In genomic region chr7:136832419-136832818, GRCm38 (mm10) we compare ENCODE assay signal across 16 mouse cellular contexts.
"Had no signal": no experiment of that assay in that cellular context is flagged by ENCODE, and none has a peak within 500 bp of the region (broad histone marks: within the 10 kb centered on the region; RNA-seq: fewer than 3 reads in every experiment).

No protein-coding gene starts in this region.

- H3K4me2 ChIP-seq: neural tube, embryonic 13.5 days; neural tube, embryonic 15.5 days; stomach, embryonic 15.5 days had no signal

- H3K36me3 ChIP-seq: neural tube, embryonic 13.5 days; neural tube, embryonic 15.5 days; stomach, embryonic 15.5 days had no signal

- DNase-seq: retina, postnatal 1 day; right cerebral cortex, adult 18-20 months; right cerebral cortex, postnatal 14 days; right cerebral cortex, postnatal 25 days; right cerebral cortex, postnatal 4 days; spleen, adult 18-20 months; thymus, adult 18-20 months; thymus, adult 2 months; thymus, postnatal 14 days; thymus, postnatal 25 days; thymus, postnatal 36 days; thymus, postnatal 4 days had no signal

- H3K4me3 ChIP-seq: neural tube, embryonic 13.5 days; neural tube, embryonic 15.5 days; stomach, embryonic 15.5 days had no signal

- H3K9ac ChIP-seq: neural tube, embryonic 13.5 days; neural tube, embryonic 15.5 days; stomach, embryonic 15.5 days had no signal

- H3K27ac ChIP-seq: neural tube, embryonic 13.5 days; neural tube, embryonic 15.5 days; stomach, embryonic 15.5 days; stomach, postnatal 0 days had no signal

- H3K27me3 ChIP-seq: neural tube, embryonic 13.5 days; neural tube, embryonic 15.5 days; stomach, embryonic 15.5 days had no signal

- H3K4me1 ChIP-seq: stomach, embryonic 15.5 days had no signal

- H3K9me3 ChIP-seq: neural tube, embryonic 13.5 days; neural tube, embryonic 15.5 days; stomach, embryonic 15.5 days had no signal
